Mouse (Mus musculus) hindbrain, embryonic 16.5 days (tissue): ENCODE measurements around the gene Prelp. TPM values are rescaled to one million over a fixed set of nuclear protein-coding genes. Genes with fewer than 3 reads are reported as not detected.

ENCODE experiments used
- ATAC-seq: fragments of 200-750 bp; cut with Nextera tagmentation; 2 replicates; pipeline ENCODE4 v1.8.0; 2017; ENCODE audit warnings: moderate TSS enrichment, moderate library complexity
- H3K27ac ChIP-seq: fragments of 300-500 bp; sonication (generic); 2 replicates; pipeline ENCODE4 v1.5.1; 2014; ENCODE audit warnings: low read depth, mild to moderate bottlenecking, control low read depth, low read length, moderate library complexity
- H3K27me3 ChIP-seq: fragments of 300-500 bp; sonication (generic); replicated peaks from 2 replicates; pipeline ENCODE4 v1.6.1; 2014; ENCODE audit warnings: low read length; ENCODE audit not compliant: control insufficient read depth, insufficient read depth
- H3K36me3 ChIP-seq: fragments of 300-500 bp; sonication (generic); 2 replicates; pipeline ENCODE4 v1.6.1; 2014; ENCODE audit warnings: mild to moderate bottlenecking, low read length, moderate library complexity, mixed read lengths; ENCODE audit not compliant: control insufficient read depth, insufficient read depth
- H3K4me1 ChIP-seq: fragments of 300-500 bp; sonication (generic); 2 replicates; pipeline ENCODE4 v1.6.1; 2014; ENCODE audit warnings: low read depth, low read length; ENCODE audit not compliant: control insufficient read depth, insufficient read depth
- H3K4me2 ChIP-seq: fragments of 300-500 bp; sonication (generic); 2 replicates; pipeline ENCODE4 v1.6.1; 2014; ENCODE audit warnings: mild to moderate bottlenecking, low read length, control low read depth, moderate library complexity
- H3K4me3 ChIP-seq: fragments of 300-500 bp; sonication (generic); 2 replicates; pipeline ENCODE4 v1.5.1; 2014; ENCODE audit warnings: mild to moderate bottlenecking, low read length, control low read depth, moderate library complexity
- H3K9ac ChIP-seq: fragments of 300-500 bp; sonication (generic); 2 replicates; pipeline ENCODE4 v1.6.1; 2014; ENCODE audit warnings: low read depth, mild to moderate bottlenecking, control low read depth, low read length, moderate library complexity
- H3K9me3 ChIP-seq: fragments of 300-500 bp; sonication (generic); 2 replicates; pipeline ENCODE4 v1.6.1; 2014; ENCODE audit warnings: mild to moderate bottlenecking, low read length, moderate library complexity; ENCODE audit not compliant: control insufficient read depth
- WGBS: fragments of 180-500 bp; shearing (Covaris S2); extraction: QIAGEN DNeasy Blood & Tissue Kit; methylation state at CpG from one replicate; pipeline ENCODE4 v1.1.7; 2014; 5-methylcytosine and 5-hydroxymethylcytosine counted together
- polyA plus RNA-seq: library from polyadenylated mRNA; unstranded; fragments of >200 nt; fragmentation: Nextera tagmentation; extraction: Ambion mirVana; gene quantifications from 2 replicates; pipeline ENCODE4 v1.2.1, GENCODE M21; 2015

Gene Prelp
- polyA plus RNA-seq, 1 experiment from 2014 or later, result 12.0 TPM

GRCm38 (mm10) chr1:133863257-133863997 lies 57.8 kb downstream of the Prelp start:
- peak overlapping the region; percentile 36 for H3K27ac ChIP-seq
- H3K4me3 ChIP-seq, result no peak overlapping the region
- H3K9me3 ChIP-seq, result no peaks in the 10 kb centered on the region; the same call in 1 of the 2 replicates
- WGBS, result 23% methylated on average over 10 of the region's 10 CpGs
- H3K9ac ChIP-seq, result no peak overlapping the region
- H3K4me2 ChIP-seq, result no peak overlapping the region
- no peaks in the 10 kb centered on the region for H3K27me3 ChIP-seq
- no peaks in the 10 kb centered on the region for H3K36me3 ChIP-seq
- peak; percentile 76 for ATAC-seq
- peaks cover 2% of the 10 kb centered on the region; the same call in 1 of the 2 replicates for H3K4me1 ChIP-seq

GRCm38 (mm10) chr1:133861028-133861427 lies 60.2 kb downstream of the Prelp start:
- ATAC-seq, result no peak
- 74% methylated on average over 5 of the region's 5 CpGs for WGBS

More at GRCm38 (mm10) chr1:133861028-133861427, 60.2 kb downstream of the Prelp start:
- Histone ChIP-seq H3K4me3 (no peak overlapping the region), H3K9ac (no peak overlapping the region), H3K4me1 (peaks cover 4% of the 10 kb centered on the region; the same call in 1 of the 2 replicates), H3K36me3 (no peaks in the 10 kb centered on the region), H3K27me3 (no peaks in the 10 kb centered on the region), H3K9me3 (no peaks in the 10 kb centered on the region; the same call in 1 of the 2 replicates), H3K4me2 (no peak overlapping the region), H3K27ac (no peak overlapping the region)

Other genes with a start within 250 kb of the Prelp start
- 0.06 TPM in 1 of 2 replicates, not detected in the other for gene Lax1, start 231.3 kb downstream of the Prelp start, polyA plus RNA-seq
- gene Atp2b4, start 120.4 kb downstream of the Prelp start, polyA plus RNA-seq, result 13.6 and 14.7 TPM in 2 replicates
- gene Optc, start 13.4 kb downstream of the Prelp start, polyA plus RNA-seq, result 4.0 and 4.1 TPM in 2 replicates
- 11.8 and 24.0 TPM in 2 replicates for gene Fmod, start 115.8 kb upstream of the Prelp start, polyA plus RNA-seq
- 28.0 and 28.5 TPM in 2 replicates for gene Btg2, start 157.7 kb upstream of the Prelp start, polyA plus RNA-seq
- 0.15 and 0.73 TPM in 2 replicates for gene Chit1, start 189.8 kb upstream of the Prelp start, polyA plus RNA-seq